Mouse (Mus musculus): ENCODE results near the gene Vapb. TPM values are rescaled to one million over a fixed set of nuclear protein-coding genes. Genes with fewer than 3 reads are reported as not detected.

The Vapb gene
- polyA plus RNA-seq, 1 experiment from 2014 or later, result 5.1 TPM

GRCm38 (mm10) chr2:173794531-173795510 lies 57.5 kb downstream of the Vapb start:
- Histone ChIP-seq H3K27ac (replicated peaks) (no peak overlapping the region), H3K27me3 (no peaks in the 10 kb centered on the region), H3K4me3 (replicated peaks) (no peak overlapping the region), H3K4me2 (no peak overlapping the region), H3K9me3 (replicated peaks) (no peaks in the 10 kb centered on the region), H3K36me3 (replicated peaks) (no peaks in the 10 kb centered on the region), H3K9ac (no peak overlapping the region), H3K4me1 (replicated peaks) (no peaks in the 10 kb centered on the region)
- no peak for ATAC-seq (ENCODE audit: insufficient read depth)
- WGBS (ENCODE audit: insufficient replicate concordance), result 37% methylated on average over 21 of the region's 21 CpGs

DNA sequence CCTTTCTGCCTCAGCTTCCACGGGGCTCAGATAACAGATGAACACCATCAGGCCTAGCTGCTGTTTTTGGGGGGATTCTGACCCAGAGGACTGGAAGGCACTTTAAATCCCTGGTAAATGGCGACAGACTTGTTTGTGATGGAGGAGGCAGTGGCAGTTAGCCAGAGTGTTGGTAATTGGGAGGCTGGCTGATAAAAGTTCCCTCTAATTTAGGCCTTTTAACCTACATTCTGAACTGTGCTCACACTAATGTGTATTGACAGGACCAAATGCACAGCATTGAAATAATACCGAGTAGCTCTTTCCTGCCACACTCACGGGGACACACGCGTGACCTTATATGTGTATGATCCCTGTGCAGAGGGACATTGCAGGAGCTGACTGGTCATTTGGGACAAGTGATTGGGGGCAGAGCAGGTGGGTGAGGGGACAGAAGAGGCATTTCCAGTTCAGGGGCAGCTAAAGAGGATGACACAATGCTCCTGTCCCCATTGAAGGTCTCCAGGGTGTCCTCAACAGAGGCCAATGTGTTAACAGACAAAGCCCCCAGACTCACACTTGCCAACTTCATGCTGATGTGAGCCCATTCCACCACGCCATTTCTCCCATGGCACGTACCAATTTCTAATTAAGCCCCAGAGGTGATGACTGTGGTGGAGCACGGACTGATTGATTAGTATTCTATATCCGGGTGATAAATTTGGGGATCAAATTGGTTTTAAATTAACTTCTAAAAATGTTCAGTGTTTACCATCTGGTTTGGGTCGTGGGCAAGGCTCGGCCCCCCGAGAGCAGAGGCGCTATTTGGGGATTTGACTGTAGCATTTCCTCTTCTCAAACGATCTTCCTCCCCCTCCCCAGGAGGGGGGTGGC lies 58.7 kb downstream of the Vapb start:
- ATAC-seq (ENCODE audit: insufficient read depth), result no peak
- 53% methylated on average over 15 of the region's 15 CpGs for WGBS (ENCODE audit: insufficient replicate concordance)
- H3K9me3 ChIP-seq (replicated peaks), result no peaks in the 10 kb centered on the region

DNA sequence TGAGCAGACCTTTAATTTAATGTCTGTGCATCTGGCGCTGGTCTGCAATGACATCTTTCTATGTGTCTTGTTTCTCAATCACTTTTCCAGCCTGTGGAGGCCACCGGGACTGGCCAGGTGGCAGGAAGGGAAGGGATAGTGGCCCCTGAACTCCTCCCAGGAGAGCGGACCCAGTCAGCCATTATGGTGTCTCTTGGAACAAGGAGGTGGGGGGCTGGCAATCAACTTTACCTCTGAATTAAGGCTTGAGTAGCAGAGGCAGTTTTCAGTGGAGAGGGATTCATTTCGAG lies 59.3 kb downstream of the Vapb start:
- no peak overlapping the region for H3K4me2 ChIP-seq
- H3K4me3 ChIP-seq (replicated peaks), result no peak overlapping the region
- ATAC-seq (ENCODE audit: insufficient read depth), result no peak
- H3K36me3 ChIP-seq (replicated peaks), result no peaks in the 10 kb centered on the region
- H3K4me1 ChIP-seq (replicated peaks), result no peaks in the 10 kb centered on the region
- H3K9me3 ChIP-seq (replicated peaks), result no peaks in the 10 kb centered on the region
- H3K27me3 ChIP-seq, result no peaks in the 10 kb centered on the region
- H3K9ac ChIP-seq, result no peak overlapping the region
- no peak overlapping the region for H3K27ac ChIP-seq (replicated peaks)
- WGBS (ENCODE audit: insufficient replicate concordance), result 45% methylated on average over 4 of the region's 4 CpGs

More for the DNA sequence above, 58.7 kb downstream of the Vapb start:
- Histone ChIP-seq H3K27me3 (no peaks in the 10 kb centered on the region), H3K27ac (replicated peaks) (no peak overlapping the region), H3K4me1 (replicated peaks) (no peaks in the 10 kb centered on the region), H3K36me3 (replicated peaks) (no peaks in the 10 kb centered on the region), H3K4me2 (no peak overlapping the region), H3K4me3 (replicated peaks) (no peak overlapping the region), H3K9ac (no peak overlapping the region)

DNA sequence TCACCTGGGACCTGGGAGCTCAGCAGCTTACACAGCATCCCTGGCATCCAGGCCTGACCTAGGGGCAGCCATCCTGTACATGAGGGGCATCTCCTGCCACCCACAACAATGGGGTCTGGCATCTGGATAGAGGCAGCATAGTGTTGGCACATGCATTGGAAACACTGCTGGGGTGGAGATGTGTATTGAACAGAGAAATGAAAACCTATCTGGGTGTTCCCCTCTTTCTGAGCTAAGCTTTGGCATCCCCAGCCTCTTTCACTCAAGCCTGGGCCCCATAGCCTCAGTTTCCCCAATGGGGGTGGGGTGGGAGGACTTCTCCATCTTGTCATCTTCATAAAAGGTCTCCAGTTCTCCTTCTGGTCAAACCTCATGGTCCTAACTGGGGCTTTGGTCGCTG lies 62.2 kb downstream of the Vapb start:
- no peak overlapping the region for H3K4me2 ChIP-seq
- WGBS (ENCODE audit: insufficient replicate concordance), result 53% methylated on average over 1 of the region's 1 CpGs
- no peaks in the 10 kb centered on the region for H3K27me3 ChIP-seq
- H3K36me3 ChIP-seq (replicated peaks), result no peaks in the 10 kb centered on the region
- no peaks in the 10 kb centered on the region for H3K9me3 ChIP-seq (replicated peaks)
- no peaks in the 10 kb centered on the region for H3K4me1 ChIP-seq (replicated peaks)
- no peak overlapping the region for H3K4me3 ChIP-seq (replicated peaks)
- no peak overlapping the region for H3K9ac ChIP-seq
- ATAC-seq (ENCODE audit: insufficient read depth), result no peak
- H3K27ac ChIP-seq (replicated peaks), result no peak overlapping the region

DNA sequence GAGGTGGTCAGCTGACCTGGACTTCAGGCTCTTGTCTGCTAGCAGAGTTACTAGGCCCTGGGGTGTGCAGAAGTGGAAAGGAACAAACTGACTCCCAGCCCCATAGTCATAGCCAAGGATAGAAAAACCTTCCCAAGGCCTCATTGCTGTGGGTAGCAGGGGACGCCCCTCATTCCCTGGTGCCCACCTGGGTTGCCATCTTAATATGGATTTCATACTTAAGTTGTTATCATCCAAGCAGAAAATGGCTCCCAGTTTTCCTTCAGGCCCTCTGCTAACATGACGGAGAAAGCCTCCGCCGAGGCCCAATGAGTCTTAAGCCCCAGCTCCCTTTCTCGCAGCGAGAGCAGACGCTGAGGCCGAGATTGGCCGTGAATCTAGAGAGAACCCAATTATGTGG lies 63.3 kb downstream of the Vapb start:
- Histone ChIP-seq H3K4me3 (replicated peaks) (no peak overlapping the region), H3K27me3 (no peaks in the 10 kb centered on the region), H3K36me3 (replicated peaks) (no peaks in the 10 kb centered on the region), H3K4me1 (replicated peaks) (no peaks in the 10 kb centered on the region), H3K9me3 (replicated peaks) (no peaks in the 10 kb centered on the region), H3K9ac (no peak overlapping the region), H3K4me2 (no peak overlapping the region), H3K27ac (replicated peaks) (no peak overlapping the region)
- WGBS (ENCODE audit: insufficient replicate concordance), result 83% methylated on average over 9 of the region's 9 CpGs
- ATAC-seq (ENCODE audit: insufficient read depth), result no peak

DNA sequence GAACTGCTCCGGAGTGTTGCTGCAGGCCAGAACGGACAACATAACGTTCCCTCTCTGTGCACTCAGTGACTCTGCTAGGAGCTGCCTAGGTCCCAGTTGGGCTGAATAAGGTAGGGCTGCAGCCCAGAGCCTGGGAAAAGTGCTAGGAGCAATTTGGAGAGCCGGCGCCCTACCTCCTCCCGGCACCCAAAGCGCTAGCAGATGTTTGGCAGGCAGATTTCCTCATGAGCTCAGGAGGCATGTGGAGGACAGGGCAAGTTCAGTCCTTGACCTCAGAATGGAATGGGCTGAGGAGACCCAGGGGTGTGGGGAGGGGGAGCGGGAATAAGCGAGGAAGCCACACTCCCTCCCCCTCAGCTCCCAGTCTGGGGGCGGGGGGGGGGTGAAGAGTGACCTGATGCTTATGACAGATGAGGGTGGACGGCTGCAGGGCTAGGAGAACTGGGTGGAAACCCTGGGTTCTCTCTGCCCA lies 64.1 kb downstream of the Vapb start:
- no peak for ATAC-seq (ENCODE audit: insufficient read depth)
- Histone ChIP-seq H3K4me2 (no peak overlapping the region), H3K27ac (replicated peaks) (no peak overlapping the region), H3K27me3 (no peaks in the 10 kb centered on the region), H3K9me3 (replicated peaks) (no peaks in the 10 kb centered on the region), H3K36me3 (replicated peaks) (no peaks in the 10 kb centered on the region), H3K9ac (no peak overlapping the region), H3K4me3 (replicated peaks) (no peak overlapping the region), H3K4me1 (replicated peaks) (no peaks in the 10 kb centered on the region)
- 60% methylated on average over 11 of the region's 11 CpGs for WGBS (ENCODE audit: insufficient replicate concordance)

- no peak overlapping the region for H3K4me3 ChIP-seq (replicated peaks)
- no peak overlapping the region for H3K27ac ChIP-seq (replicated peaks)
- H3K27me3 ChIP-seq, result no peaks in the 10 kb centered on the region
- H3K4me1 ChIP-seq (replicated peaks), result no peaks in the 10 kb centered on the region
- ATAC-seq (ENCODE audit: insufficient read depth), result no peak
- H3K4me2 ChIP-seq, result no peak overlapping the region
- no peaks in the 10 kb centered on the region for H3K36me3 ChIP-seq (replicated peaks)
- H3K9ac ChIP-seq, result no peak overlapping the region
- 64% methylated on average over 4 of the region's 4 CpGs for WGBS (ENCODE audit: insufficient replicate concordance)
- H3K9me3 ChIP-seq (replicated peaks), result no peaks in the 10 kb centered on the region
These were observed 64.9 kb downstream of the Vapb start for GRCm38 (mm10) chr2:173802176-173802575.

GRCm38 (mm10) chr2:173802956-173803355 lies 65.6 kb downstream of the Vapb start:
- 55% methylated on average over 3 of the region's 3 CpGs for WGBS (ENCODE audit: insufficient replicate concordance)
- no peak for ATAC-seq (ENCODE audit: insufficient read depth)

DNA sequence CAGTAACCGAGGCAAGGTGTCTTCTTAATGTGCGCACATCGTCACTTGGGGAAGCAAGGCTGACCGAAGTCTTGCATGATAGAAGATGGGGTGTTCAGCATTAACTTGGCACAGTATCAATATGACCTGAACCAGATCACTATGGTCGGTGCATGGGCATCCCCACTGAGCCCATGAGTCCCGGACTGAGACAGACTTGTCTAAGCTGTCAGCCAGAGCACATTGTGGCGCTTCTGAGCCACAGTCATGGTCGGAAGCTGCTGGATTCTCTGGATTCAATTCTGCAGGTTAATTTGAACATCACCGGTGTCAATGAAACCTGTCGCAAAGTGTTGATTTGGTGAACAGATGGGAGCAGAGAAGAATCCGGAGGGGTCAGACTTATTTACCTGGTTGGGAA lies 66.5 kb downstream of the Vapb start:
- H3K4me1 ChIP-seq (replicated peaks), result no peaks in the 10 kb centered on the region
- H3K9ac ChIP-seq, result no peak overlapping the region
- no peaks in the 10 kb centered on the region for H3K36me3 ChIP-seq (replicated peaks)
- H3K27ac ChIP-seq (replicated peaks), result no peak overlapping the region
- WGBS (ENCODE audit: insufficient replicate concordance), result 79% methylated on average over 11 of the region's 11 CpGs
- no peak overlapping the region for H3K4me2 ChIP-seq
- no peaks in the 10 kb centered on the region for H3K9me3 ChIP-seq (replicated peaks)
- no peak for ATAC-seq (ENCODE audit: insufficient read depth)
- H3K27me3 ChIP-seq, result no peaks in the 10 kb centered on the region
- no peak overlapping the region for H3K4me3 ChIP-seq (replicated peaks)

More at GRCm38 (mm10) chr2:173802956-173803355, 65.6 kb downstream of the Vapb start:
- H3K27ac ChIP-seq (replicated peaks), result no peak overlapping the region
- H3K36me3 ChIP-seq (replicated peaks), result no peaks in the 10 kb centered on the region
- H3K9me3 ChIP-seq (replicated peaks), result no peaks in the 10 kb centered on the region
- no peaks in the 10 kb centered on the region for H3K4me1 ChIP-seq (replicated peaks)
- no peaks in the 10 kb centered on the region for H3K27me3 ChIP-seq
- H3K4me2 ChIP-seq, result no peak overlapping the region
- H3K9ac ChIP-seq, result no peak overlapping the region
- H3K4me3 ChIP-seq (replicated peaks), result no peak overlapping the region

DNA sequence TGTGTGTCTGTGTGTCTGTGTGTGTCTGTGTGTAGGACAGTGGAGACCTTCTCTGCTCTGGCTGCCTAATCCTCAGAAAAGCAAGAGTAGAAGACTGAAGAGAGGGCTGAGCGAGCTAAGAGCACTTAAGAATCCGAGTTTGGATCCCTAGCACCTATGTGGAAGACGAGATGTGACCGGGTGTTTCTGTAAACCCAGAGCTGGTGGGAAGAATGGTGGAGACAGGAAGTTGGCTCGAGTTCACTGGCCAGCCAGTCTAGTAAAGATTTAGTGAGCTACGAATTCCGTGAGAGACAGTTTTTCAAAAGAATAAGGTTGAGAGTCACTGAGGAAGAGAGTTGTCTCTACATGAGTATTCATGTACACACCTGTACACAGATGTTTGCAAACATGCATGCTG lies 69.3 kb downstream of the Vapb start:
- no peak overlapping the region for H3K4me2 ChIP-seq
- H3K36me3 ChIP-seq (replicated peaks), result no peaks in the 10 kb centered on the region
- H3K9me3 ChIP-seq (replicated peaks), result no peaks in the 10 kb centered on the region
- 53% methylated on average over 7 of the region's 7 CpGs for WGBS (ENCODE audit: insufficient replicate concordance)
- H3K4me3 ChIP-seq (replicated peaks), result no peak overlapping the region
- no peak for ATAC-seq (ENCODE audit: insufficient read depth)
- H3K27ac ChIP-seq (replicated peaks), result no peak overlapping the region
- no peaks in the 10 kb centered on the region for H3K4me1 ChIP-seq (replicated peaks)
- H3K27me3 ChIP-seq, result no peaks in the 10 kb centered on the region
- no peak overlapping the region for H3K9ac ChIP-seq

GRCm38 (mm10) chr2:173808942-173809341 lies 71.6 kb downstream of the Vapb start:
- H3K36me3 ChIP-seq (replicated peaks), result no peaks in the 10 kb centered on the region
- no peaks in the 10 kb centered on the region for H3K27me3 ChIP-seq
- H3K9ac ChIP-seq, result no peak overlapping the region
- ATAC-seq (ENCODE audit: insufficient read depth), result no peak
- H3K27ac ChIP-seq (replicated peaks), result no peak overlapping the region
- H3K4me3 ChIP-seq (replicated peaks), result no peak overlapping the region
- no peaks in the 10 kb centered on the region for H3K9me3 ChIP-seq (replicated peaks)
- H3K4me1 ChIP-seq (replicated peaks), result no peaks in the 10 kb centered on the region
- 43% methylated on average over 7 of the region's 7 CpGs for WGBS (ENCODE audit: insufficient replicate concordance)
- no peak overlapping the region for H3K4me2 ChIP-seq

Measured in liver, embryonic 15.5 days (tissue).